Mouse (Mus musculus): ENCODE measurements at regions not wholly inside any gene's neighbourhood (a gene's known extent, or its start where the extent isn't known, plus 50 kb on each side); places are given as distances from the start of the nearest gene placed in this dataset.

- no peaks in the 10 kb centered on the region for H3K9me3 ChIP-seq (ENCODE audit: low read length)
- TF ChIP-seq EP300 (IDR thresholded peaks at IDR 0.05) (no peak), CTCF (IDR thresholded peaks at IDR 0.05) (no peak)
- ATAC-seq (0 out of 2 replicates have a peak, but pooled peaks have one; percentile 0), DNase-seq (ENCODE audit: low spot score) (no peak)
- no peak overlapping the region for H3K9ac ChIP-seq (replicated peaks; ENCODE audit: low read depth)
- H3K27me3 ChIP-seq (replicated peaks; ENCODE audit: insufficient read depth, low read length), result 0 out of 2 replicates have a peak, but pooled peaks cover 3% of the 10 kb centered on the region
- WGBS, result 37% methylated on average over 5 of the region's 5 CpGs
- H3K27ac ChIP-seq (ENCODE audit: low read length), result peak overlapping the region; percentile 82
- no peak overlapping the region for H3K4me3 ChIP-seq (ENCODE audit: low read depth, low read length)
- H3K36me3 ChIP-seq (ENCODE audit: insufficient read depth, low read length), result no peaks in the 10 kb centered on the region
- H3K4me2 ChIP-seq (replicated peaks; ENCODE audit: low read depth, low read length), result no peak overlapping the region
- no peaks in the 10 kb centered on the region for H3K4me1 ChIP-seq (ENCODE audit: insufficient read depth, low read depth, low read length)
Measured at GRCm38 (mm10) chrX:99291965-99292364, 156.0 kb downstream of the Efnb1 start.

- 0 out of 2 replicates have a peak, but pooled peaks cover 3% of the 10 kb centered on the region for H3K27me3 ChIP-seq (replicated peaks; ENCODE audit: insufficient read depth, low read length)
- ATAC-seq (peak; percentile 73), DNase-seq (ENCODE audit: low spot score) (peak; percentile 72)
- H3K9ac ChIP-seq (replicated peaks; ENCODE audit: low read depth), result no peak overlapping the region
- no peaks in the 10 kb centered on the region for H3K9me3 ChIP-seq (ENCODE audit: low read length)
- H3K27ac ChIP-seq (ENCODE audit: low read length), result peak overlapping the region; percentile 82
- TF ChIP-seq CTCF (IDR thresholded peaks at IDR 0.05), result no peak
- no peak for TF ChIP-seq EP300 (IDR thresholded peaks at IDR 0.05)
- no peaks in the 10 kb centered on the region for H3K36me3 ChIP-seq (ENCODE audit: insufficient read depth, low read length)
- H3K4me1 ChIP-seq (ENCODE audit: insufficient read depth, low read depth, low read length), result no peaks in the 10 kb centered on the region
- WGBS, result 15% methylated on average over 8 of the region's 10 CpGs
- H3K4me2 ChIP-seq (replicated peaks; ENCODE audit: low read depth, low read length), result no peak overlapping the region
- H3K4me3 ChIP-seq (ENCODE audit: low read depth, low read length), result no peak overlapping the region
Measured at GRCm38 (mm10) chrX:99291423-99291963, 155.6 kb downstream of the Efnb1 start.

- no peaks in the 10 kb centered on the region for H3K27me3 ChIP-seq (replicated peaks; ENCODE audit: insufficient read depth, low read length)
- no peak for TF ChIP-seq CTCF (IDR thresholded peaks at IDR 0.05)
- TF ChIP-seq EP300 (IDR thresholded peaks at IDR 0.05), result no peak
Measured at GRCm38 (mm10) chrX:99287988-99288387, 152.1 kb downstream of the Efnb1 start.

GRCm38 (mm10) chrX:99286876-99287275 lies 150.9 kb downstream of the Efnb1 start:
- H3K27ac ChIP-seq (ENCODE audit: low read length), result no peak overlapping the region
- no peaks in the 10 kb centered on the region for H3K27me3 ChIP-seq (replicated peaks; ENCODE audit: insufficient read depth, low read length)
- no peak for ATAC-seq

More at GRCm38 (mm10) chrX:99287988-99288387, 152.1 kb downstream of the Efnb1 start:
- H3K36me3 ChIP-seq (ENCODE audit: insufficient read depth, low read length), result no peaks in the 10 kb centered on the region
- ATAC-seq, result no peak
- H3K27ac ChIP-seq (ENCODE audit: low read length), result no peak overlapping the region
- 80% methylated on average over 4 of the region's 4 CpGs for WGBS
- H3K9ac ChIP-seq (replicated peaks; ENCODE audit: low read depth), result no peak overlapping the region
- H3K9me3 ChIP-seq (ENCODE audit: low read length), result no peaks in the 10 kb centered on the region
- H3K4me3 ChIP-seq (ENCODE audit: low read depth, low read length), result no peak overlapping the region
- no peak overlapping the region for H3K4me2 ChIP-seq (replicated peaks; ENCODE audit: low read depth, low read length)
- no peaks in the 10 kb centered on the region for H3K4me1 ChIP-seq (ENCODE audit: insufficient read depth, low read depth, low read length)
- DNase-seq (ENCODE audit: low spot score), result no peak

GRCm38 (mm10) chrX:99285611-99286010 lies 149.7 kb downstream of the Efnb1 start:
- 0 out of 2 replicates have a peak, but pooled peaks have one; percentile 20 for TF ChIP-seq EP300 (IDR thresholded peaks at IDR 0.05)
- 0 out of 2 replicates have a peak, but pooled peaks have one; percentile 4 for TF ChIP-seq CTCF (IDR thresholded peaks at IDR 0.05)
- no peak overlapping the region for H3K4me3 ChIP-seq (ENCODE audit: low read depth, low read length)
- no peaks in the 10 kb centered on the region for H3K36me3 ChIP-seq (ENCODE audit: insufficient read depth, low read length)
- H3K27me3 ChIP-seq (replicated peaks; ENCODE audit: insufficient read depth, low read length), result no peaks in the 10 kb centered on the region
- DNase-seq (ENCODE audit: low spot score) (peak; percentile 74), ATAC-seq (peak; percentile 91)
- H3K4me1 ChIP-seq (ENCODE audit: insufficient read depth, low read depth, low read length), result no peaks in the 10 kb centered on the region
- H3K4me2 ChIP-seq (replicated peaks; ENCODE audit: low read depth, low read length), result no peak overlapping the region
- 0 out of 2 replicates have a peak overlapping the region, but pooled peaks have one; percentile 51 for H3K27ac ChIP-seq (ENCODE audit: low read length)
- no peak overlapping the region for H3K9ac ChIP-seq (replicated peaks; ENCODE audit: low read depth)
- H3K9me3 ChIP-seq (ENCODE audit: low read length), result no peaks in the 10 kb centered on the region
- 27% methylated on average over 8 of the region's 9 CpGs for WGBS

More at GRCm38 (mm10) chrX:99286876-99287275, 150.9 kb downstream of the Efnb1 start:
- no peak for DNase-seq (ENCODE audit: low spot score)
- no peaks in the 10 kb centered on the region for H3K9me3 ChIP-seq (ENCODE audit: low read length)
- no peaks in the 10 kb centered on the region for H3K36me3 ChIP-seq (ENCODE audit: insufficient read depth, low read length)
- no peak overlapping the region for H3K4me3 ChIP-seq (ENCODE audit: low read depth, low read length)
- H3K4me1 ChIP-seq (ENCODE audit: insufficient read depth, low read depth, low read length), result no peaks in the 10 kb centered on the region
- H3K9ac ChIP-seq (replicated peaks; ENCODE audit: low read depth), result no peak overlapping the region
- WGBS, result 70% methylated on average over 2 of the region's 2 CpGs
- H3K4me2 ChIP-seq (replicated peaks; ENCODE audit: low read depth, low read length), result no peak overlapping the region
- TF ChIP-seq CTCF (IDR thresholded peaks at IDR 0.05) (no peak), EP300 (IDR thresholded peaks at IDR 0.05) (no peak)

- WGBS, result 71% methylated on average over 5 of the region's 5 CpGs
- no peaks in the 10 kb centered on the region for H3K9me3 ChIP-seq (ENCODE audit: low read length)
- ATAC-seq (no peak), DNase-seq (ENCODE audit: low spot score) (no peak)
- no peak for TF ChIP-seq EP300 (IDR thresholded peaks at IDR 0.05)
- no peak for TF ChIP-seq CTCF (IDR thresholded peaks at IDR 0.05)
- H3K4me2 ChIP-seq (replicated peaks; ENCODE audit: low read depth, low read length), result no peak overlapping the region
- H3K36me3 ChIP-seq (ENCODE audit: insufficient read depth, low read length), result no peaks in the 10 kb centered on the region
- 0 out of 2 replicates have a peak, but pooled peaks cover 3% of the 10 kb centered on the region for H3K27me3 ChIP-seq (replicated peaks; ENCODE audit: insufficient read depth, low read length)
- no peak overlapping the region for H3K9ac ChIP-seq (replicated peaks; ENCODE audit: low read depth)
- no peak overlapping the region for H3K27ac ChIP-seq (ENCODE audit: low read length)
- no peaks in the 10 kb centered on the region for H3K4me1 ChIP-seq (ENCODE audit: insufficient read depth, low read depth, low read length)
- H3K4me3 ChIP-seq (ENCODE audit: low read depth, low read length), result no peak overlapping the region
Measured at GRCm38 (mm10) chrX:99280991-99281390, 145.1 kb downstream of the Efnb1 start.
